Mouse (Mus musculus) G1E-ER4 (cell line): ENCODE measurements around the gene Tead1. TPM values are rescaled to one million over a fixed set of nuclear protein-coding genes. Genes with fewer than 3 reads are reported as not detected.

ENCODE experiments used
- GATA1 ChIP-seq: IDR thresholded peaks from one replicate; pipeline ENCODE4 v1.8.0; 2012; ENCODE audit warnings: low read length, inconsistent platforms
- polyA plus RNA-seq: library from polyadenylated mRNA; stranded (reverse); fragments of >175 nt; gene quantifications from 2 replicates; pipeline ENCODE4 v1.2.3, GENCODE M21; 2012

Gene Tead1
- polyA plus RNA-seq, 1 experiment, result not detected

- TF ChIP-seq GATA1, result no peak
Measured at GRCm38 (mm10) chr7:112807401-112807751, 128.3 kb downstream of the Tead1 start.

GRCm38 (mm10) chr7:112810752-112811151 lies 131.6 kb downstream of the Tead1 start:
- no peak for TF ChIP-seq GATA1

- no peak for TF ChIP-seq GATA1
Measured at GRCm38 (mm10) chr7:112812037-112812775, 133.1 kb downstream of the Tead1 start.

- no peak for TF ChIP-seq GATA1
Measured at GRCm38 (mm10) chr7:112813163-112813562, 134.0 kb downstream of the Tead1 start.

GRCm38 (mm10) chr7:112813731-112814306 lies 134.7 kb downstream of the Tead1 start:
- TF ChIP-seq GATA1, result no peak

- no peak for TF ChIP-seq GATA1
Measured at GRCm38 (mm10) chr7:112816016-112816415, 136.9 kb downstream of the Tead1 start.

- no peak for TF ChIP-seq GATA1
Measured at GRCm38 (mm10) chr7:112819833-112820232, 140.7 kb downstream of the Tead1 start.

- no peak for TF ChIP-seq GATA1
Measured at GRCm38 (mm10) chr7:112822879-112823278, 143.8 kb downstream of the Tead1 start.

GRCm38 (mm10) chr7:112823621-112824020 lies 144.5 kb downstream of the Tead1 start:
- TF ChIP-seq GATA1, result no peak

GRCm38 (mm10) chr7:112825339-112825781 lies 146.2 kb downstream of the Tead1 start:
- TF ChIP-seq GATA1, result no peak

GRCm38 (mm10) chr7:112826114-112826911 lies 147.2 kb downstream of the Tead1 start:
- no peak for TF ChIP-seq GATA1

- no peak for TF ChIP-seq GATA1
Measured at GRCm38 (mm10) chr7:112828016-112828695, 149.0 kb downstream of the Tead1 start.

GRCm38 (mm10) chr7:112828696-112829022 lies 149.5 kb downstream of the Tead1 start:
- TF ChIP-seq GATA1, result no peak

- TF ChIP-seq GATA1, result no peak
Measured at GRCm38 (mm10) chr7:112830946-112831345, 151.8 kb downstream of the Tead1 start.

- no peak for TF ChIP-seq GATA1
Measured at GRCm38 (mm10) chr7:112831446-112831845, 152.3 kb downstream of the Tead1 start.

GRCm38 (mm10) chr7:112833132-112833531 lies 154.0 kb downstream of the Tead1 start:
- TF ChIP-seq GATA1, result no peak
